Mouse (Mus musculus): Measurements from ENCODE around the gene Psmd7. TPM values are rescaled to one million over a fixed set of nuclear protein-coding genes. Genes with fewer than 3 reads are reported as not detected.

Psmd7 gene
- total RNA-seq, 2 experiments from 2014 or later: 99.4 to 103 TPM

DNA sequence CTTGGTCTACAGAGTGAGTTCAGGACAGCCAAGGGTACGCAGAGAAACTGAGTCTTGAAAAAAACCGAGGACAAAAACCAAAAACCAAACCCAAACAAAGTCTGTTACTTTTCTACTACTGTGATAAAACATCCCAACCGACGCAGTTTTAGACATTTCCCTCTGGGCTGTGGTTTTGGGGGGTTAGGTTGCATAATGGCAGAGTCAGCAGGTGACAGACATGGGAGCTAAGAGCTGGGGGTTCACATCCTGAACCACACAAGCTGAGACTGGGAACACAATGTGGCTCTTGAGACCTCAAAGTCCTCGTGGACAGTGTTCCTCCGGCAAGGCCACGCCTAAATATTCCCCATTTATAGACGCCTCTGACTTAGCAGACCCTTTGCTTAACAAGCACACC is 10.1 kb downstream of the Psmd7 start:
- DNase-seq: no peak

DNA sequence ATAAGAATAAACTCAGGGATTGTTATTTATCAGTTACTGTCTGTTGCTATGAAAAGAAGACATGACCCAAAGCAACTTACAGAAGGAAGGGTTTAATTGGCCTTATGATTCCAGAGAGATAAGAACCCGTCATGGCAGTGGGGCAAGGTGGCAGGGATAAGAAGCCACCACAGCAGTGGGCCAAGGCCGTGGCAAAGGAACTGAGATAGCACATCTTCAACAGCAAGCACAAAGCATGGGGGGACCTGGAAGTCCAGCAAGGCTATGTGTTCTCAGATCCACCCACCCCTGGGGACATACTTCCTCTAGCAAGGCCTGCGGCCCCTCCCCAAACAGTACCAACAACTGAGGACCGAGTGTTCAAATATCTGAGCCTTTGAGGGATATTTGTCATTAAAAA is 10.6 kb downstream of the Psmd7 start:
- DNase-seq: no peak

DNA sequence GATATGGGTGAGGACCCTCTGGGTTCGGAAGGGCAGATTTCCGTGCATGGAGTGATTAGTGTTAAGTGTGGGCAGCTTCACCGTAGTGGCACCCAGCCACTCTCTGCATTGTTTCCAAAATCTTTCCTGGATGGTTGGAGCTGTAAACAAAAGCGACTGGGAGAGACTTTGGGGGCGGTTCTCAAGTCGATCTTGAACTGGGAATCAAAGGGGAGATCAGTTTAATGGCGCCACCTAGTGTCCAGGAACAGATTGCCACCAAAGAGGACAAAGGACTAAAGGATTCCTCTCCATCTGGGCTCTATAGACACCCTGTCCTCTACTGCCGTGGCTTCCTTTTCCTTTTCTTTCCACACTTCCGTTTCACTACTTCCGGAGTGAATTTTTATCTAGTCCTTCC is 11.6 kb downstream of the Psmd7 start:
- DNase-seq: peak; percentile 83 to 91

DNA sequence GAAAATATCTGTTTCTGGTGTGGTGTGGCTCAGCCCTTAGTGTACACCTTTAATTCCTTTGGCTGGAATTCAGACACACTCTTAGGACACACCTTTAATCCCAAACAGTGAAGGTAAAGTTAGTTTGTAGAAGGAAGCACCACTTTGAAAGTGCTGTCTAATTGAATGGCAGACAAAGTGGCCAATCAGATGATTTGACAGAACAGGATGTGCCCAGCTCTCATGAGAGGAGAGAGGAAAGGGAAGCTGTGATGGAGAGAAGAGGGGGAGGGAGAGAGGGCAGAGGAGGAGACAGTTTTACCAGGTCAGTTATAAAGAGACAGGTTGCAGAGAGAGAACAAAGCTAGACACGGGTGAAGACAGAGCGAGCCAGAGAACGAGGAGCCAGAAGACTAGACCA is 13.5 kb downstream of the Psmd7 start:
- DNase-seq: peak in 1 of 2 experiments; percentile 22

DNA sequence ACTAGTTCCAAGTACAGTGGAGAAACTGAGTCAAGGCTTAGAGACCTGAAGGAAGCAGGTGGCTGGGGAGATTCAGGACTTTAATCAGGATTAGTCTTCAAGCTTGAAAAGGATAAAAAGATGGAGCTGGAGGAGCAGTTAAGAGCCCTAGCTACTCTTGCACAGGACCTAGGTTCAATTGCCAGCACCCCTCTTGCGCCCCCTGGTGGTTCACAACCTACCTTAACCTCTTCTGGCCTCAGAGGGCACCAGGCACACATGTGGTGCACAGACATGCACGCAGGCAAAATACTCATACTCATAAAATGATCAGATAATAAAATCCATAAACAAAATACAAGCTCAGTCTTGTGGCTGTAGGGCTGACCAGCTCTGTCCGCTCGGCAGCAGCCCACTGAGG is 15.8 kb downstream of the Psmd7 start:
- DNase-seq: peak; percentile 60 to 86

DNA sequence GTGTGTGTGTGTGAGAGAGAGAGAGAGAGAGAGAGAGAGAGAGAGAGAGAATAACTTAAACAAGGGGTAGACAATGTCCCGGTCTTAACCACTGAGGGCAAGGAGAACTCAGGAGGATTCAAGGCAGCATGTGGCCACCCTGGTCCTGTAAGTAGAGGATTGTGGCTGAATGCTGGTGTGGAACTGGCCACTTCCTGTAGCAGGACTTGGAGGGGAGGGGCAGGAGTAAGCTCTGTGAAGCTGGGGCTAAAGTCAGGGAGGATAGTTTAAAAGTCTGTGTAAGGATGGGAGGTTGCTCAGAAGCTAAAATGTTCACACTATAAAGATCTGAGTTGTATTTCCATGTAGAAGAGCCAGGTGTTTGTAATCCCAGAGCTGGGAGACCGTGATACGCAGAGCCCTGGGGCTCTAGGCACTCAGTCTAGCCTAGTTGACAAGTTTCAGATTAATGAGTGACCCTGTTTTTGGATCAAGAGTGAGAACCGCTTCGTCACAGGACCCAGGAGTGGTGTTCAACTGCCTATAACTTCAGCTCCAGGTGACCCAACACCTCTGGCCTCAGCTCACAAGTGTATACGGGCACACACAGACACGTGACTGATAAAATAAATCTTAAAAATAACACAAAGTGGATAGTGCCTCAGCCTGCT is 16.7 kb downstream of the Psmd7 start:
- no peak for DNase-seq

DNA sequence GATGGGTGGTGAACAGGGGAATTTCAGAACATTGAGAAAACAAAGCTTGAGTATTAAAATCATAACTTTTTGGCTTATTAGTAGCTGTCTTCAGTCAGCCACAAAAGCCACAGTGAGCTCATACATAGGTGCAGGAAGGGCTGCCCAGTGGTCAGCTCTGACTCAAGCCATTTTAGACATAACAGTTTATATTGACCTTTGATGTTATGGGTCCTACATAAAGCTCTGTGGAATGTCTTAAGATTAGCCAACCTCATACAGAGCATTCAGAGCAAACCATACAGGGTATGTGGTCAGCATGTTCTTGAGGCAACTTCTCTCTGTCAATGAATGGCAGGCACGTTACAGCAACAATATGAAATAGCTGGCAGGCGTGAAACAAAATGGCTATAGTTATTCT is 17.2 kb downstream of the Psmd7 start:
- no peak for DNase-seq

DNA sequence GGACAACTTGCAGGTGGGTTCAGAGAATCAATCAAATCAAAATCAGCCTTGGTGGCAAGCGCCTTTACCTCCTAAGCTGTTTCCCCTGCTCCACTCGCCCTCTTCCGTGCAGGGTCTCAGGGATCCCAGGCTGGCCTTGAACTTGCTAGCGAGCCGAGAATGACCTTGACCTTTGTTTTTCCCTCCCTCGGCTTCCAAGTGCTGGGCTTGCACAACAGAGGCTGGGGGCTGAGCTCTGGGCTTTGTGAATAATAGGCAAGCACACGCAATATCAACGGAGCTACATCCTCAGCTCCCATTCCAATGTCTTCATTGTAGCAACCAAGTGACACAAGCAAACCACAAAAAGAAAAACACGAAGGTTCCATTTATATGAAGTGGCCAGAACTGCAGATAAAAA is 26.1 kb downstream of the Psmd7 start:
- no peak for DNase-seq

DNA sequence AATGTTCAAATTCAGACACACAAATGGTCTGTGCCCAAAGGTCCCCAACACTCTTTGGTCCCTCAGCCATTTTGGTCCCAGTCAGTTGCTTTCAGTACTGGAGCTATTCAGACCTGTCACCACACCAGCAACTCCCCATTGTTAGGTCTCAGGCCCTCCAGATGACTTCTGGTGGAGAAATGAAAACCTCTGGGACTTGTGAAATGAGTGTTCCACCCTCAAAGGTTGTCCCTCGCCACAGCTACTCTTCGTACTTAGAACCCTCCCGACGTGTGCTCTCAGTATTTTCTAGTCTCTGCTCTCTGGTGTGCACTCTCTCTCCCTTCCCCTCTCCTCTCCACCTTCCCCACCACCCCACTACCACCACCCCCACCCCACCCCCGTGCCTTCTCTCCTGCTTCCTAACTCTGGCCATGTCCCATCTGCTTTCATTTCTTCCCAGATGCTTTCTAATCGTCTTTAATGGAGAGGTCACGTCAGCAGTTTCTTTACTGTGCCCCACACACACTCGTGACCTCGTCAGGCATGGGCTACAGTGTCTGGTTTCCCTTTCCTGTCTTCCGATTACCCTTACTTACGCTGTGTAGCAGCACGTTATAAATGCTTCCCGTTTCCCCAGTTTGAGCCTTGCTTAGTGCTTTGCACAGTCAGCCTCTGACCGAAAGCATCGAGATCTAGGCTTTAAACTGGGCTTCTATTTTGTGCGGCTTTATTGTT is 27.3 kb downstream of the Psmd7 start:
- DNase-seq: peak in 1 of 2 experiments; percentile 27

DNA sequence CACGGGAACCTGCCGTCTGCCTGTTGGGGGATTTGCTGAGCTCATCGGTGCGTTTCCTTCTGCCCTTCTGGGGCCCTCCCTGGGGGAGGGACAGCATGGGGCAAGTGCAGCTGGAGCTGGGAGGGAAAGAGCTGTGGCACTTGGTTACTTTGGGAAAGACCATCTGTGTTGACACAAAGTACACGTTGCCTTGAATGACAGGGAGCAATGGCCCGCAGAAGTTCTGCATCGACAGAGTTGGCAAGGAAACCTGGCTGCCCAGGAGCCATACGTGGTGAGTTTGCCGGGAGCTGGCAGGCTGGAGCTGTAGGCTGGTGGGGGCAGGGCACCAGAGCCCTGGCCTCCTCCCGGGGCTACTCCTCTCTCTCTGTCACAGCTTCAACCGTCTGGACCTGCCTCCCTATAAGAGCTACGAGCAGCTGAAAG is 31.7 kb downstream of the Psmd7 start:
- DNase-seq: no peak

DNA sequence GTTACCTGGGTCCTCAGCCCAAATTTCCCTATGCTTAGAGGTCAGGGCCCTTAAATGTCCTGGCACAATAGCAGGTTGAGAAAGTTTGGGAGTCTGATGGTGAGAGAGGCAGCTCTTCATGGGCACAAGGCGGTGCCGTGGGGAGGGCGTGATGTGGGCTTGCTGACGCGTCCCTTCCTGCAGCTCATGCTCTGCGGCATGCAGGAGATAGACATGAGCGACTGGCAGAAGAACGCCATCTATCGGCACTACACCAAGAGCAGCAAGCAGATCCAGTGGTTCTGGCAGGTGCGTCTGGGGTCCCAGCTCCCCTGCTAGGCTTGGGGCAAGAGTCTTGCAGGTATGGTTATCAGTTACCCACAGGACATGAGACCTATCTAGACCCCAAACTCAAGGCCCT is 33.0 kb downstream of the Psmd7 start:
- no peak for DNase-seq

DNA sequence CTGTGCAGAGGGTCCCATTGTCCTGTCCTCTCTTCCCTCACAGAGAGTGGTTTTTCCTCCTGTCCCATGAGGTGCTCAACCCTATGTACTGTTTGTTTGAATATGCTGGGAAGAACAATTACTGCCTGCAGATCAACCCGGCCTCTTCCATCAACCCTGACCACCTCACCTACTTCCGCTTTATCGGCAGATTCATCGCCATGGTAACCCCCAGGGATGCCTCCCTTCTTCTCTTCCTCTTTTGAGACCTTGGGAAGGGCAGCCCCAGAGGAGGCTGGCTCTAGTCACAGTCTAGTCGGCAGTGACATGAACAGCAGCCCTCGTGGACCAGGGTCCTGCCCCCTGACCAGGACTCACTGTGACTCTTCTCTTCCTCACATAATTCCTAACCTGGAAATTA is 36.0 kb downstream of the Psmd7 start:
- peak in 1 of 2 experiments; percentile 37 for DNase-seq

DNA sequence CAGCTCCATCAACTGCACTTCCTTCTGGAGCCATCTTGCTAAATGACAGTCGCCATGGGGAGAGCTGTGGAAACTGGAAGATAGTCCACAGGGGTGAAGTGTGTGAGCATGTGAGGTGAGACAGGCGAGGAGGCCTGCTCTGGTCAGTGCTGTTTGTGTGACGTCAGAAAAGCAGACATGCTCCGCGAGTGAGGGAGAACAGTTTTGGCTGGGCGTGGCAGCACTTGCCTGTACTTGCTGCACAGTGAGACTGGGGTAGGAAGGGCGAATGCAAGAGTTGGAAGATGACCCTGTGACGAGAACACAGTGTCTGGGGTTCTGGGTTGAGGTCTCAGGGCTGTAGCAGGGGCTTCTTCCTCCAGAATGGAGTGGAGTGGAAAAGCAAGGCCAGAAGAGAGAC is 41.4 kb downstream of the Psmd7 start:
- no peak for DNase-seq

DNA sequence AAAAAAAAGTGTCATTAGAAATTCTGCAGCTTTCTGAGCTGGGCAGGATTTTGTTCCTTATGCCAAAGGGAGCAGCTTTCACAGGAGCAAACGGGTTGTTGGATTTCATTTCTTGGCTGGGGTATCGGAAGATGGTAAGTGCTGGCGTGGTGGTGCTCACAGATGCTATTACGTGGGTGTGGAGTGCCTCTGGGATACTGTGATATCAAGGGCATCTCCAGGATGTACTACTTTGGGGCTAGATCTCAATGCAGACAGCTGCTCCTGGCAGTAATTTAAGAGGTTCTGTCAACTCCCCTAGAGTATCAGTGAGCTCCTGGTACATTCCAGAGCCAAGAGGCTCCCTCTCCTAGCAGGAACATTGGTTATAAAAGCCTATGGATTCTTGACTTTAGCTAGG is 42.1 kb downstream of the Psmd7 start:
- DNase-seq: no peak

DNA sequence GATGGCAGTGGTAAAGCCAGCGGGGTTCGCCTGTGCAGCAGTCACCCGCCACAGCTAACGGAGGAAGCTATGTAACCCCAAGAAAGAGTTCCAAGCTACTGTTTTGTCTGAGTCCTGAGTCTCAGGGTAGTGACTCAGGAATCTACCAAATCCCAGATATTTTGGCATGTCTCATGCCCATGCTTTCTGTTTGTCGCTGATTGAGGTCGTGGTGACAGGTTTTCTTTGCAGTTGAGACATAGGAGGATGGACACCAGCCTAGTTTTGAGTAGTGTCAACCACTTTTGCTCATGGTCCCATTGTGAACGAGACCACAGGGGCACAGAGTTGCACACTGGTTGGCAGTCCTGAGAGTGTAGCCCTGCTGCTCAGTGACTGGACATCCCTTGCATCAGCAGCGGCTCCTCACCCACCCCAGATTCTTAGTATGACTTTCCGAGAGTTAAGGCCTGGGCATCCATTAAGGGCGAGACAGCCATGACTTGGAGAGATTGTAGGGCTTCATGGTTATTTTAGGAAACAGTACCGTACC is 42.6 kb downstream of the Psmd7 start:
- no peak for DNase-seq

DNA sequence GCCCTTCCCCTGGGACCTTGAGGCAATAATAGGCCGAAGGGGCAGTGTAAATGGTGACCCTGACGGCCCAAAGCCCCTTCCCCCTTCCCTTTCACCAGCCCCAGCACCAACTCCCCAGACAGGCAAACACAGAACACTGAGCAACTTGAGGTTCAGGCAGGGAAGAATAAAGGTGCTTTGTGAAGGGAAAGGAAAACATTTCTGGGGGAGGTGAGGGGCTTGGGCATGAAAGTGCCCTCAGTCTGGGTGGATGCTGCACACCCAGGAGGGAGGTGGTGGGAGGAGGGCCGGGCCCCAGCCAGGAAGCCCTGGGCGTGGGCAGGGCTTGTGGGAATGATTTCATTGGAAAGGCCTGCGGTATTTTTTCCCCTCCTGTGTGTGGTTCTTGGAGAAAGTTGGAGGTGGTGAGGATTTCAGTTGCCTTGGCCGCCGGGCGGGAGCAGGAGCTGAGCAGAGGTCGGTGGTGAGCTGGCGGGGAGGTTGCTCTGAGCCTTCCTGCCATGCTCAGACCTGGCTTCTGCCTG is 43.6 kb downstream of the Psmd7 start:
- peak; percentile 56 to 68 for DNase-seq

DNA sequence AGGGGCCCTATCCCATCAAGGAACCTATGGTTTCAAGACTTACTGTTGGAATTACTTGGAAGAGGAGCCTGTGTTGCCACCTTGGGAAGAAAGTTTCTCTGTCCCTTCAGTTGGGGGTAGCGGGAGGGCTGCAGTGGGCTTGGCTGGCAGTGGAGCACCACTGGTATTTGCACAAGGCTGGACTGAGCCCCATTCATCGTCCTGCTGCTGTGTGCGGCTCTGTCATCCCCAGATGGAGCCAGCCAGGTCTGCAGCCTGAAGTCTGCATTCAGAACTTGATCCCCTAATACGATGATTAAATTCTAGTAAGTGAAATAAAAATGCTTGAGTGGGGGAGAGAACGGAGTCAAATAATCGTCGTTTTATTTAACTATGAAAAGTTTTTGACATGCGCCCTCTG is 44.1 kb downstream of the Psmd7 start:
- DNase-seq: no peak

DNA sequence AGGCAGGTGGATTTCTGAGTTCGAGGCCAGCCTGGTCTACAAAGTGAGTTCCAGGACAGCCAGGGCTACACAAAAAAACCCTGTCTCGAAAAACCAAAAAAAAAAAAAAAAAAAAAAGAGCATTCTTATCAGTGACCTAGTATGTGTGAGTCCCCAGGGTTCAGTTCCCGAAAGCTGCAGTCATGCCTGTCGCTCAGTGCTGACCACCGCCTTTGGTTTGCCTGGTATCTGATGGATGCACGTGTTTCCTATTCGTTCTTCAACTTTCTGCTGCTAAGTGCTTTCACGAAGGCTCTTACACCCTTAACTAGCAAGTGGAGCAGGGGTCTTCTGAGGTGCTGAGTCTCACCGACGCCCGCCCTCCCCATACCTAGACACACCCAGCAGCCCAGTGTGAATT is 44.5 kb downstream of the Psmd7 start:
- no peak for DNase-seq

DNA sequence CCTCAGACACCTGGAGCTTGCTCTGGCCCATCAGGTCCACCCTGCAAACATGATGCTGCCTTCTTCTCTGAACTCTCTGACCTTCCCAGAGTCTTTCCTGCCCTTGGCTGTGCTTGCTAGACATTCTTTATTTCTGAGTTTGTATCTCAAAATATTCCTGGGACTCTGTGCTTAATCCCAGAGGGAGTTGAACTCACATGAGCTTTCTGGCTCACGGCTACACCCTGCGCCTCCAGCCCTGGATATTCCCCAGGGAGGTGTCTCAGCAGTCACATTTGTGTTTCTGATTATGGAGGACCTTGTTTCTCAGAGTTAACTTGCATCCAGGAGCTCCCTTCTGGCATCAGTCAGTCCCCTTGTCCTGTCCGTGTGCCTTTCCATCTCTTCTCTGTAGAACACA is 46.1 kb downstream of the Psmd7 start:
- peak; percentile 35 to 65 for DNase-seq

DNA sequence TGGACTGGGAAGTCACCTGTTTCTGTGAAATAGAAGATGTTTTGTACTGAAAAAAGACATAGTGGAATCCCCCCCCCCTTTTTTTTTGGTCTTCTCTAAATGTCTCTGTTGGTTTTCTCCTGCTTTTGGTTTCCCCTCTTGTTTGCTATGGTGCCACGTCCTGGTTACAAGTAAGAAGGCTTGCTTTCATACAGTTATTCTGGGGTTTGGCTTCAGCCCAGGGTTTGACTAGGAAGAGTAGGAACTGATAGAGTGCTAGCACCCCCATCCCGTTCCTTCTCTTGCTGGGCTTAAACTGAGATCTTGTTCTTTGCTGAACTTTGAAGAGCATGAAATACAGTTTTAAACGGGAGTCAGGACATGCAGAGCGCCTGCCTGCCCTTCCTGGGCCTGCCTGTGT is 46.9 kb downstream of the Psmd7 start:
- DNase-seq: peak; percentile 40 to 41

DNA sequence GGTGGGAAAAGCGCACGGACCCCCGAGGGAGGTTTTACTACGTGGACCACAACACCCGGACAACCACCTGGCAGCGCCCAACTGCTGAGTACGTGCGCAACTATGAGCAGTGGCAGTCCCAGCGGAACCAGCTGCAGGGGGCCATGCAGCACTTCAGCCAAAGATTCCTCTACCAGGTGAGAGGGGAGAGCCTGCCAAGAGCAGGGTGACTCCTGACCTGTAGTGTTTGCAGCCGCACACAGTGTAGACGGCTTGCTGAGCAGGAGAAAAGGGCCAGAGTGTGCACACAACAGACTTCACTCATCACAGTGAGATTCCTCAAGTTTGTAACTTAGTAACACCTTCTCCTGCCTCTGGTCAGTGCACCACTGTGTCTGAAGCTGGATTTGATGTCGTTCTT is 47.6 kb downstream of the Psmd7 start:
- DNase-seq: no peak

DNA sequence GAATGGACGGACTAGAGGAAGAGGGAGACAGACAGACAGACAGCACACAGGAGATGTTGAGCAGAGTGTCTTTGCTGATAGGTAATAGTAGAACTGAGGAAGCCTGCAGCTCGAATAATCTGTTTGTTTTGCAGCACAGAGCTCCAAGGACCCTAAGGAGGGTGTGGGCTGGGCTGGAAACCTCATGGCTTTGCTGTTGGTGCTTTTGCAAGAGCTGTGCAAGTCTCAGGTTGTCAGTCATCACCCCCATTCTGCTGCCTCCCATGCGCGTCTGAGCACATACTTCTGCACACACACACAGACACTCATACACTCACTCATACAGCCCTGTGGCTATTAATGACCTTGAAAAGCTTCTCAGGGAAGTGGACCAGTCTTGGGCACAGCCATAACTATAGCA is 50.8 kb downstream of the Psmd7 start:
- DNase-seq: no peak

Measured in heart, adult 18-20 months (tissue).